Mouse (Mus musculus) R1 (cell line): ENCODE measurements around the gene Gm43064.

ENCODE experiments used
- DNase-seq: peaks from one replicate; pipeline ENCODE4 v3.0.0-alpha.2; 2018; ENCODE audit warnings: low read depth, low spot score

Gene Gm43064

DNA sequence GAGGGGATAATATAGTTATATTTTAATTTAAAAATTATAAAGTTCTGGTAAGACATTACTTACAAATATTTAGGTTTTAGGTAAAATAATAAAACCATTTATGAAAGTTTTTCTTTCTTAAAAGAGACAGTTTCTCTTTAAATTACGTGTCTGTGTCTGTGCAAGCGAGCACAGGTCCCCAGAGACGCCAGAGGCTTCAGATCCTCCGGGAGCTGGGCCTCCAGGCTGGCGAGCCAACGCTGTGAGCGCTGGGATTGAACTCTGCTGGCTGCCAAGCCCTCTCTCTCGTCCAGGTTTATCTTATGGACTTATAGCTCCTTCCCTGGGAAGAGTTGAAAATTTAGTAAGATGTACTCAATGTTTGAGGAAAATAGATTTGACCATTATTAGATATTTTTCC is 44.4 kb downstream of the Gm43064 start:
- DNase-seq: no peak

DNA sequence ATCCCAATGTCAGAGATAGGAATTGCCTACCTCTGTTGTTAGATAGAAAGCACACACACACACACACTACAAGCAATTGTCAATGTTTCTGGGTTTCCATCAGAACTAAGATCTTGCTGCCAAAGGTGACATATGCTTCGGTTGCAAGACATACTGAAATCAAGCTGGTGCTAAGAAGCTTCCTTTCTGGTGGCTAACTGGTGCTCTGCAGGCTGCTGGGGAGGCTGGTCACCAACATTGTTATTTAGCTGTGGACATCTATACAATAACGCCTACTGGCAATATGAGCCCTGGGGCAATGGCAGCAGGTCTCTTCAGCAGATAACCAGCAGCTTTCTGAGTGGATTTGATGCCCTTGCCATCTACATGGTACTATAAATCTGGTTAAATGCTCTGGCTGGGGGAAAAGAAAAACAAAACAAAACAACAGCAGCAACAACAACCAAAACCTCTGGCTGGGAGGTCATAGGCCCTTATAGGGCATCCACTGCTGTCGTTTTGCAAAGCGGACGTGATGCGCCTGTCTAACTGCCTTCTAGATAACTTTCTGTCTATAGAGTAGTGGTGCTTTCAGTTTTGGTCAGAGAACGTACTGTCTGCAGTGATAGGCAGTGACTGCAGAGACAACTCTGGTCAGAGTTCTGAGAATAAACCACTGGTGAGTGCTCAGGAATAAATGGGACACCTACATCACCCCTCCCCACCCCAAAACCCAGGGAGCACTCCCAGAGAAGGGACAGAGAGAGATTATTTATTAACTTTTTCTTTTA is 47.8 kb downstream of the Gm43064 start:
- DNase-seq: no peak

DNA sequence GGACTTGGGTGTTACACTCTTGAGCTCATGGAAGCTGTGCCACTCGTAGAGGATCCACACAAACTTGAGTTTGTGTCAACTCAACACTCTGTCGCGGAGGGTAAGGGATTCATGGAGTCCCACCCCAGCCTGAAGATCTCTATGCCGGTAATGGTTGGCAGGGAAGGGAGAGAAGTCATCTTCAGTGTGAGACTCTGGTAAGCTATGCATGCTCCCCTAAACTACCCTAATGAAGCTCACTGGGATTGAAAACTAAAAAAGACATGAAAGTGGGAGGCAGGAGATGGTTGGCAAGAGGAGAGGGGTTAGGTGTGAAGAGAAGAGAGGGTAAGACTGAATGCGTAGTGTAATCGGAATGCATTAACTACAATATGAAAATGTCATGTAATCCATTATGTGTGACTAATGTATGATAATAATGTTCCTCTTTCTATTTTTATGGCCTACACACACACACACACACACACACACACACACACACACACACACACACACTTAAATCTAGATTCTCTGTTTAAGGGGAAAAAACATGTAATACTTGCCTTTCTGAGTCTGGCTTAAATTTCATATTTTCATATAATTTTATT is 48.7 kb downstream of the Gm43064 start:
- DNase-seq: no peak

DNA sequence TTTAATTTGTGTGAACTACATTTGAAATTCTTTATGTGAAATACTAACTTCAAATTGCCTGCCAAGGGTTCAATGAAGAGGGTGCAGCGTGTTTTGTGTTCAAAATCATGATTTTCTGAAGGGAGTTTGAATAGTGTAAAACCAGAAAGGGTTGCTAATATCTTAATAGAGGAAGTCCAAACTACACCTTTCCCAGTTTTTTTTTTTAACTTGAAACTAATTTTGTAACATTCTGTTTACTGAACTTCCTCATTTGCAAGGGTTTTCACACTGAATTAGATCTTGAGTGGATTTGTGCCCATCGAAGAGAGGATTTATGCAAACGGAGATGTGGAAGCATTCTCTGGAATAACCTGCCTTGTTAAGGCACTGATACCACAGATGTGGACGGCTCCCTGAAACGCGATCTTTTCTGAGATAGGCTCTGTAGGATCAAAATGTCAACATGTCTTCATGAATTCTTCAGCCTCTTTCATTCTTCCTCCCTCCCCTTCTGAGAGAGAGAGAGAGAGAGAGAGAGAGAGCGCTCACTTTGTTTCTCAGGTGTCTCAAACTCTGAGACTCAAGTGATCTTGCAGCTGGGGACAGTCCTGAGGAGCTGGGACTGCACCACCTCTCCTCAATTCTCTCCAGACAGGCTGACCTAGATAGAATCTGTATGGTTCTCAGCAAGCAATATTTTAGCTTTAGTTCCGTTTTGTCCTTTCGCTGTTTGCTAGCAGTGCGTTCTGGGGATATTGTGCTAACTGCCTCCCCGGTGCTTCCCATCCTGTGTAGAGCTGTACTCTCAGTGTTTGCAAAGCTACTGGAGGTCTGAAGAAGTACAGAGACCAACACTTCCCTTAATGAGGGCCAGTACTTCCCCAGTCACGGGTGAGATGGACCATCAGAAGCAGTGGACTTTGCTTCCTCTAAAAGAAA is 49.8 kb downstream of the Gm43064 start, which contains the start of gene Ptpn22:
Gene Ptpn22, plus strand, starts transcription at position 915 of the 921 bp plus-strand sequence.
- DNase-seq: no peak

DNA sequence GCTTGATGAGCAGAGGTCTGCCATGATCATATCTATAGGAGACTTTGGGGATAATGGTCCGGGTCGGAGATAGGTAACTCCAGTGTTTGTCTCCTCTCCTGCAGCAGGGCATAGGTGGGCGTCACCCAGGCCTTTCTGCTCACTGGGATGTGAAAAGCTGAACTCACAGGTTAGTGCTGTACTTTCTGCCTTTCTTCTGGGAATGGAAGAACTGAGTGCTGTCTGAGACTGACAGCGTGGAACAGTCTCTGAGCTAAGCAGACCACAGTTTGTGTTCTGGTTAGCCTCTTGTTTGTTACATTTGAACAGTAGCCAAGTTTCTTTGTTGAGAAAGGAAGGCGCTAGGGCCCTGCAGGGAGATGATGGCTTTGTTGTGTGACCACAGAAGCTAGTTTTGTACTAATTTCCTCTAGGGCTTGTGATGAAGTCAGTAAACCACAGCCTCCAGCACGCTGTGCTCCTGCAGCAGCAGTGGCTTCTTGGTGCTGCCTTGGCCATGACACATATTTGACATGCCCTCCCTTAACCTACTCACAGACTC is 50.5 kb downstream of the Gm43064 start:
- no peak for DNase-seq

DNA sequence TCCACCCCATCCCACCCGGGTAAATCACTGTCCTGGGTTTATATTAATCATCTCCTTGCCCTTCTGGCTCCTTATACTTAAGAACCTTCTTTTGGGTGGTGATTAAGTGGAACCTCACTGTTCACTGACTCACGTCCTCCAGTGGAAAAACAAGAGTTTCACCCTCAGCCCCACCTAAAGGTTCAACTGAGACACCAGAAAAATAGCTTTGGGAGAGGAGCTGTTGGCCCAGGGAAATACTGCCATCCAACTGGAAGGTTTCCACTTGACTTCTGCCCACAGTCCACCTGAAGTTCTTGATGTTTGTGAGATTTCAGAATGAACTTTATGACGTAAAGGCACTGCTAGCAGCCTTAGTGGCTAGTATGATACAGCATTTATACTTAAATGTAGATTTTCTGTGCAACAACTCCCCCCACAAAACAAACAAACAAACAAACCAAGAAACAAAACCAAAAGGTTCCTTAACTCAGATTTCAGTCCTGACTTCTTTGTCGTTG is 53.4 kb downstream of the Gm43064 start:
- DNase-seq: no peak

DNA sequence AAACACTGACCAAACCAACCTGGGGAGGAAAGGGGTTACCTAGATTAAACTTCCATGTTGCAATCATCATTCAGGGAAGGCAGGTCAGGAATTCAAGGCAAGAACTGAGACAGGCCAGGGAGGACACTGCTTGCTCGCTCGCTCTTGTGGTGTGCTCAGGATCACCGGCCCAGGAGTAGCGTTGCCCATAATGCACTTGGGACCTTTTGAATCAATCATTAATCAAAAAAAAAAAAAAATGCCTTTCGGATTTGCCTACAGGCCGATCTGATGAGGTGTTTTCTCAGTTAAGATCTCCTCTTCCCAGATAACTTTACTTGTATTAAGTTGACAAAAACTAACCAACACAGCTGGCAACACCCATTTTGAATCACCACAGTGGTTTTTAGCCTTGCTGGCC is 54.8 kb downstream of the Gm43064 start:
- DNase-seq: no peak

DNA sequence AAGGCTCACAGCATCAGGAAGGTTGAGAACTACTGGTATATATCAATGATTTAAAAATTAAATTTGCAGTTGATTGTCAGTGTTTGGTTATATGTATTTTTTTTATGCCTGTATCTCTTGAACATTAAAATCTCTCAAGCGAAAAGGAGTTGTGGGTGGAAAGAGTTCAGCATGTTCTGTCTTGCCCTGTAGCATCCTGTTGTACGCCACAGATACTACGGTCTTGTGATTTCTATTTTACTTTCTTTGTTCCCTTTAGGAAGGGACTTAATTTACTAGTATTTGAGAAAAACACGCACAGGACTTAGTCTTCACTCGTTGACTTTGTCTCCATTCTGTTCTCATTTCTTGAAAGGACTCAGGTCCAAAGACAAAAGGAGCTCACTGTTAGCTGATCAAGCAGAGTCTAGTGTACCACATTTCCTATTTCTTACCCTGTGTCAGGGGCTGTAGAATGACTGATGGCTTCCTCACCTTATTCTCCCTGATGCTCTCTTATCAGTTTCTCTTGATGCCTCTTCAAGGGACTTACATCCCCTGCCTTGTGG is 58.1 kb downstream of the Gm43064 start:
- no peak for DNase-seq

DNA sequence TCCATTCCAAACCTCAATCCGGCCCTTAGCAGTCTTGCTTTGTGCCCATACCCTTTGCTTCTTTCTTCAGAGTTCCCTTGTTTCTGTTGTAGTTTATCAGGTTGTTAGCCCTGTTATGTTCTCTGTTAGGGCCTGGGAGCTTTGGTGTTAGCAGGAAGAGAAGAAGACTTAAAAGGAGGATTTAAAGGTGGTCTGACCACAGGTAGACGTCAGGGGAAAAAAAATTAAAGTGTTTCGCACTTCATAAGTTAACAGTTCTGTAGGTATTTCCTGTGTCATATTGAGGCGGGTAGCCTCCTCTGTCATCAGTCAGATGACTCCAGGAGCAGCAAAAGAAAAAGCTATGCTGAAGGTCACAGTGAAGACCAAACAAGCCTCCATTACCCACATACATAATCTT is 58.6 kb downstream of the Gm43064 start:
- DNase-seq: no peak

DNA sequence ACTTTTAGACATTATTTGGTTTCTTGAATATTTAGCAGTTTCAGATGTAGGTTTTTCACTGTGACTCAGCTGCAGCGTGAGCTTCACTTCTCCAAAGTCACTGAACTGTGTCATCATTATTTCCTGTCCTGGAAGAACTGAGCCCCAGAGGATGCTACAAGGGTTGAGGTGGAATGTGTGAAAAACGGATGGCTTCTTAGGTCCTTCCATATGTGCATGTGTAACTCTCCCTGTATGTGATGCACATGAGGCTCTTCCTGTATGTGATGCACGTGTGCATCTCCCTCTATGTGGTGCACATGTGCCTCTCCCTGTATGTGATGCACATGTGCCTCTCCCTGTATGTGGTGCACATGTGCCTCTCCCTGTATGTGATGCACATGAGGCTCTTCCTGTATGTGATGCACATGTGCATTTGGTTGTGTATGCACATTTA is 63.3 kb downstream of the Gm43064 start:
- DNase-seq: no peak

DNA sequence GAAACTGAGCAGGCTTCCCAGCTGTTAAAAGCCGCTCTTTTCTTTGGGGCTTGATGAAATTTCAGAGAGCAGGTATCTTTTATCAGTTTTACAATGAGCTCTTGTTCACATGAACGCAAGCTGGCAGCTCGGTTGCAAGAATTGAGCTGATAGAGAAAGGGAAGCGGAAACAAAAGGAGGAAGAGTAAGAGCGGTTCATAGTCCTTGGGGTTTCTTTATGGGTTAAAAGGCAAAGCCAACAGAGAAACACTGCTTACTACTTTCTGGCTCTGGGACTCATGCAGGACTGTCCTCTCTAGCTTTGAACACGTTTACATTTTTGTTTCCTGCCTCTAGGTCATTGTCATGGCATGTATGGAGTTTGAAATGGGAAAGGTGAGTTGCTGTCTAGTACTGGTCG is 65.0 kb downstream of the Gm43064 start:
- DNase-seq: no peak

DNA sequence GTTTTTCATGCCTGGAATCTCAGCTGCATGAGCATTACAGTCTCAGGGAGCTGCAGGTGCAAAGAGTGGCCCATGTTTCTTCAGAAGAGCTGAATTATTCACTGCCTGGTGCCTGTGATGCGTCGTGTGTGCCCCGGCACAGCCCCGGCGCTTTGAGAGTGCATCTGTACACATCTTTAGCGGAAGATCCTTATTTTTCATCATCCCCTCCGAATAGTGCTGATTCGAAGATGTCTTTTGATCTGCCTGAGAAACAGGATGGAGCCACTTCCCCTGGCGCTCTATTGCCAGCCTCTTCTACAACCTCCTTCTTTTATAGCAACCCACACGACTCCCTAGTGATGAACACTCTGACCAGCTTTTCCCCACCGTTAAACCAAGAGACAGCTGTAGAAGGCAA is 76.6 kb downstream of the Gm43064 start:
- DNase-seq: peak; percentile 10

DNA sequence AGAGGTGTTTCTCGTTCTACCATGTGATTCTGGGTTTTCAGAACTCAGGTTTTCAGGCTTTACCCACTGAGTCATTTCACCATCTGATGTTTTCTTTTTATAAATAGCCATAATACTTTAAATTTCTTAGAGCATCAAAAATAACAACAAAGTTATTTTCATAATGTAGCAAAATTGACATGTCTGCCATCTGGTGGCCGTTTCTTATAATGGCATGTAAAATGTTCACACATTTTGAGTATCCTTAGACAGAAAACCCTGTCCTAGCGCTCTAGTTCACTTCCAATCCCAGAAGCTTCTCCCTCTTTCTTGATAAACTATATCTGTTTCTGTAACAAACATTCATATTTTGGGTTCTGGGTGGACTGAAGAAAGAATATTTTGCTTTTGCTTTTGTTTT is 78.2 kb downstream of the Gm43064 start:
- peak; percentile 49 for DNase-seq
